ENCODE assay signal across 10 mouse cellular contexts in the genomic region with DNA sequence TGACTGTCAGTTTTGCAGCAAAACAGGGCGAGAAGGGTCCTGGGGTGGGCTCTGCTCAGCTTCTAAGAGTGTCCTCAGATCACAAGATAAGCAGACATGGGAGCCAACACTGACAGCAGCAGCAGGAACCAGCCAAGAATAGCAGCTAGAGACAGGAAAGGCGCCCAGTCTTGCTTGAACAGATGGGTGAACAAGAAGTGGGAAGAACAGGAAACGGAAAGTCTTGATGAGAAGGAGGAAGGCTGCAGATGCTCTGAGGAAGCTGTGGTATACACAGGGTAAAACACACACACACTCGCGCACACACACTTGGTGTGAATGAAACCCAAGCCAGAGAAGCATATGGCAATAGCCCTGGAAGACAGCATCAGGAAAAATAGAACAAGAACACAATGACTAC.
DNase-seq lines count a peak whose midpoint lies in the region; TF ChIP-seq lines count a peak whose summit lies in the region.
"Had no signal": no experiment of that assay in that cellular context is flagged by ENCODE, and none has a peak within 500 bp of the region (broad histone marks: within the 10 kb centered on the region; RNA-seq: fewer than 3 reads in every experiment).

No protein-coding gene starts in this region.

- no peak overlapping the region for H3K27ac ChIP-seq in gastrocnemius, adult 2 months
- H3K27ac ChIP-seq: heart, embryonic 13.5 days had no signal

- no peak for TF ChIP-seq CTCF in gastrocnemius, adult 2 months (IDR thresholded peaks at IDR 0.05)

- H3K4me3 ChIP-seq in gastrocnemius, adult 2 months, result no peak overlapping the region
- H3K4me3 ChIP-seq: heart, embryonic 13.5 days; myocyte had no signal

- peak; percentile 7 for DNase-seq in kidney, adult 9 months
- DNase-seq in kidney, postnatal 25 days, result no peak
- peak; percentile 6 to 23 for DNase-seq in cerebellum, postnatal 36 days
- DNase-seq in left cerebral cortex, adult 11 months (ENCODE audit: low spot score), result peak; percentile 84
- DNase-seq in right cerebral cortex, postnatal 4 days, result peak; percentile 49
- DNase-seq in gastrocnemius, postnatal 36 days, result no peak
- DNase-seq in adrenal gland, postnatal 36 days, result no peak
- no peak for DNase-seq in gastrocnemius, adult 2 months

- intact Hi-C loops in gastrocnemius, postnatal 36 days (cut with DNase I), result no loop called here
- intact Hi-C loops in gastrocnemius, adult 2 months (cut with DNase I), result no loop called here

Comparison
In these comparisons a context has a peak if more than half of its experiments do, and no peak if none do; other contexts are left out.
1. DNase-seq: peak in kidney, adult 9 months (single experiment), cerebellum, postnatal 36 days (2 of 2), left cerebral cortex, adult 11 months (single experiment) and right cerebral cortex, postnatal 4 days (single experiment); none in kidney, postnatal 25 days (0 of 2), gastrocnemius, postnatal 36 days (0 of 2), adrenal gland, postnatal 36 days (0 of 2) and gastrocnemius, adult 2 months (single experiment).